Mouse (Mus musculus) 3134 (cell line): Measurements from ENCODE around the gene Rhbg.
A peak's percentile ranks its signal among the peaks of the same experiment; 100 is the strongest.
"Not testable (repeated sequence)": the region's sequence is repeated elsewhere in the genome, so short reads cannot be mapped to it uniquely, and the experiment has no call there.

ENCODE experiments used
- DNase-seq: peaks from one replicate; pipeline ENCODE4 v3.0.0-alpha.2; 2011; ENCODE audit warnings: low spot score; ENCODE audit not compliant: insufficient read length; ENCODE audit errors: extremely low read depth

Gene Rhbg

GRCm38 (mm10) chr3:88254268-88254926, at the start of gene Rhbg:
Gene Rhbg (minus strand): TSS chr3:88254709.
- no peak for DNase-seq

DNA sequence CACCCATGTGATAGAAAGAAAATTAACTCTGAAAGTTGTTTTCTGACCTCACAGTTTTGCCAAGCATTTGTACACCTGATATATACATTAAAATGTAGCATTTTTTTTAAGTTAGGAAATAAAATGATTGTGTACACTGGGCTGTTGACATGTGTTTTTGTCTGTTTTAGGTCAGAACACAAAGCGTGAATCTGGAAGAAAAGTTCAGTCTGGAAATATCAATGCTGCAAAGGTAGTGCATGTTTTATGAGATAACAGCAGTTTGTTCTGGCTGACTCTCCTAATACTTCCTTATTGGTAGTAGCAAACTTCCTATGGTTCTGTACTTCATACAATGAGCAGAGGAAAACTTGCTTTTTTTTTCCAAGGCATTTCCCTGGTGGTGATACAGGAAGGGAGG, 44.7 kb upstream of the Rhbg start:
- no peak for DNase-seq

DNA sequence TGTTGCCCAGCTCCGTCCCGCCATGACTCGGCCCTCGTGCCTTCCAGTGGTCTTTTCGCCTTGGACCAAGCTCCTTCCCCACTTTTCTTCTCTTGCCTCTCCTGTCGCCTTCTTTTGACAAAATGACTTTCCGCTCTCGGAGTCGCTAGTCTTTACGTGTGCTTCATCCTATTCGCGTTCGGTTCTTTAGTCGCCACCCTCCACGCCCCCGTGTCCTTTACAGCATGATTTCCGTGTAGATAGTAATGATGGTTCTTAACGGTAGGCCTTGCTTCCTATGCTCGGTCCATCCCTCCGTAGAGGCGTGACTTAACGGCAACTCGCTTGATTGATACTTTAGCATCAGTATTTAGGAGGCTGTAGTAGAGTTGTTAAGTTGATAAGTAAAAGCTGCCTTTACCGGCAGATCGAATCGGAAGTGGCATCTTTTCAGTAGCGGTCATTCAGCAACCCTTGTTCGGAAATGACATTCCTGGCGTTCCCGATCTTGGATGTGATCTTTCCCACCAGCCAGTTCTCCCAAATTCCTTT, 42.9 kb upstream of the Rhbg start:
- no peak for DNase-seq

GRCm38 (mm10) chr3:88296561-88297318, 42.2 kb upstream of the Rhbg start, which contains the start of the genes Tsacc and Cct3:
Gene Tsacc (minus strand): TSS chr3:88296999.
Gene Cct3 (plus strand): TSS chr3:88297116.
- peak; percentile 100 for DNase-seq

DNA sequence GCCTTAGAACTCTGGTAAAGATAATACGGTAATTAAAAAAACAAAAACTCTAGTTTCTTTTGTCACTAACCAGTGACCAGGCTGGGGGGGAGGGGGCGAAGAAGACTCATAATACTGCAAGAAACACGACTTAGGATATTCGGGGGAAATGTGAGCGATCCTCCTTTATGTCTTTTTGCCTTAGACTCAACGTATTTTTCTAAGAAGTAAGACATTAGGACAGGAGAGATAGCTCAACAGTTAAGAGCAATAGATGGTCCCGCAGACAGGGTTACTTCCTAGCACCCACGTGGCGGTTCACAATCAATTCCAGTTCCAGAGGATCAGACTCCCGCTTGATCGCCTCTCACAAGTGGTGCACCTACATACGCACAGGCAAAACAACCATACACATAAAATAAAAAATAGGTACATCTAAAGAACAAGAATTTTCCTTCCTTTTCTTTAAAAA, 41.6 kb upstream of the Rhbg start:
- DNase-seq = no peak

- DNase-seq = not testable (repeated sequence)
These were observed 40.8 kb upstream of the Rhbg start for GRCm38 (mm10) chr3:88295272-88295671.

GRCm38 (mm10) chr3:88291970-88292369, 37.5 kb upstream of the Rhbg start:
- DNase-seq = peak; percentile 34

DNA sequence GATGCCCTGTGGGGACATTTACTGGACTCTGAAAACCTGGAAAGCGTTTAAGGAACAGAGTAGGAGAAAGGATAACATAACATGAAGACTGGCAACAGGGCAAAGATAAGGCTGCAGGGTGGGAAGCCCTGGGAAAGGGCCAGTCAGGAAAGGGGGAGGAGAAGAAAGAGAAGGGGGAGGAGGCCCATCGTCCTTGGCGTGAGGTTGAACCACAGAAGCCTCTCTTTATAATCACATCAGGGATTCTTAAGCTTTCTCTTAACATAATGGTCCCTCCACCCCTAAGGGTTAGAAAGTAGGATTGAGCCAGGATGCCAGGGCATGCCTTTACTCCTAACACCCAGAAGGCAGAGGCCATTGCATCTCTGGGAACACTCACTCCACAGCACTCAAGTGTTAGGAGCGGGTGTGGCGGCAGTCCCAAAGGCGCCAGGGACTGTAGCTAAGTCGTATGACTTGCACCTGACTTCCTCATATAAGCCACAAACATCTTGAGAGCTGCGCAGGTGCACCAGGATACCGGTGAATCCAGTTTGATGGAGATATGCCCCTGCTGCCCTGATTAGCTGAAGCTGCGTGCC, 33.7 kb upstream of the Rhbg start:
- not testable (repeated sequence) for DNase-seq

GRCm38 (mm10) chr3:88287110-88287509, 32.6 kb upstream of the Rhbg start, which contains the start of gene Gm38392:
Gene Gm38392 (minus strand): TSS chr3:88287210.
- no peak for DNase-seq

DNA sequence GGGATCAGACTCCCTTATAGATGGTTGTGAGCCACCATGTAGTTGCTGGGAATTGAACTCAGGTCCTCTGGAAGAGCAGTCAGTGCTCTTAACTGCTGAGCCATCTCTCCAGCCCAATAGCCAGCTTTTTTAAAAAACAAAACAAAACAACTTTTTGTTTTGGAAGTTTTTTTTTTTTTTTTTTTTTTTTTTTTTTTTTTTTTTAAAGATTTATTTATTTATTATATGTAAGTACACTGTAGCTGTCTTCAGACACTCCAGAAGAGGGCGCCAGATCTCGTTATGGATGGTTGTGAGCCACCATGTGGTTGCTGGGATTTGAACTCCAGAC, 31.0 kb upstream of the Rhbg start:
- DNase-seq = not testable (repeated sequence)

DNA sequence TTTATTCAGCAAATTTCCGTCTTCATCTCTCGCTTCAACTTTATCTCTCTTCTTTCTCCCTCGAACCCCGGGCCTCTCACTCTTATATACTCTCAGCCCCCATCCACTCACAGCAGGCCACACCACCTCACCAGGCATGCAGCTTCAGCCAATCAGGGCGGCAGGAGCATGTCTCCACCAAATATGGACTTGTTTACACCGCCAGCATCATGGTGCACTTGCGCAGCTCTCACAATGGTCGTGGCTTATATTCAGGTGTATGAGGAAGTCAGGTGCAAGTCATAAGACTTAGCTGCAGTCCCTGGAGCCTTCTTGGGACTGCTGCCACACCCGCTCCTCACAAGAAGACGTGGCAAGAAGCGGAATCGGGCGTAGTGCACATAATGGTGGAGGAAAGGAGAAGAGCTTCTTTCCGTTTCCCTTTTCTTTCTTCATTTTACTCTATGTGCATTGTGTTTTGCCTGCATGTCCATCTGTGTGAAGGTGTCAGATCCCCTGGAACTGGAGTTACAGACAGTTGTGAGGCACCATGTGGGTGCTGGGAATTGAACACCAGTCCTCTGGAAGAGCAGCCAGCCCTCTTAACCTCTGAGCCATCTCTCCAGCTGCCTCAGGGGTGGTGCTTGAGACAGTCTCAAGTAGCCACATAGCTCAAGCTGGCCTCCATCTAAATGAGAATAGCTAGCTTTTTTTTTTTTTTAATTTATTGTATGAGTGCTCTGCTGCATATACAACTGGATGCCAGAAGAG, 30.5 kb upstream of the Rhbg start:
- not testable (repeated sequence) for DNase-seq

DNA sequence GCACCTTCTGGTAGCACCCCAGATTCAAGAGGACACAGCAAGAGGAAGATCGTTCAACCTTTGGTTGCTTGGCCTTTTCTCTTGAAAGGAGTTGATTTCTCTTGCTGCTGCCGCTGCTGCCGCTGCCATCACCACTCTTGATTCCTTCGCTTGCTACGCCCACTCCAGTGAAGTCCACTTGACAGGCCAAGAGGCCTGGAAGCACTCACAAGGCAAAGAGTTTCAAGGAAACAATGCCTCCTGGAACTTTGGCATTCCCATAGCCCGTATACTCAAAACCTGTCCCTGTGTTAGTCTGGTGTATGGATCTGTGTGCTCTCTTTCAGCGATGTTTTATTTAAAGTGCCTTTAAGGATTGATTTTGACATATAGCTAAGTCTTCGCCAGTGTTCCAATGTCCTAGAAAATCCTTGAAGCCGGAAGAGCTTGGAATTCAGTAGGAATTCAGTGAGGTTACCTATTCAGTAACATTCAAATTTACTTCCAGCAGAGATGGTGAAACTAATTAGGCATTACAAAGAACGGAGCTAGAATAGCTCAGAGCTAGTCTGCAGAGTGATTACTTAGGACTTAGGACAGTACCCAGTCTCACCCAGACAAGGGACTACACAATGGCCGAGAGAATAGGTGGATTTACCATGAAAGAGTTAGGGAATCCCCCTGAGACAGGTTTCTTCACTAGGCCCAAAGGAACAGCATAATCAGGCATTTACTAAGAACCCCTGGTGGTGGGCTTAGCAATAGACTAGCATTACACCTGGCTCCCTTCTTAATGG, 26.8 kb upstream of the Rhbg start:
- DNase-seq = not testable (repeated sequence)

GRCm38 (mm10) chr3:88280035-88280434, 25.5 kb upstream of the Rhbg start:
- DNase-seq = no peak

GRCm38 (mm10) chr3:88276529-88277143, 22.1 kb upstream of the Rhbg start:
- no peak for DNase-seq

DNA sequence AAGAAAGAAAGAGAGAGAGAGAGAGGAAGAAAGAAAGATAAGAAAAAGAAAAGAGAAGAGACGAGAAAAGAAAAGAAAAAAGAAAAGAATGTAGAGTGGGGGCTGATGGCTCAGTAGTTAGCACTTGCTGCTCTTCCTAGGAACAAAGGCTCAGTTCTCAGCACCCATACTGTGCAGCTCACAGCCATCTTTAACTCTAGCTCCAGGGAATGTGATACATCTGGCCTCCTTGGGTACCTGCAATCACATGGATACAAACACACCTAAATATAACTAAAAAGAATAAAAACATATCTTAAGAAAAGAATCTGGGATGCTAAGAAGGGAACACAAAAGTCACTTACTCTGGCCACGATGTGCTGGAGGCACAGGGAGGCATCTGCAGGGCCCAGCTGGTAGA, 21.6 kb upstream of the Rhbg start:
- no peak for DNase-seq

GRCm38 (mm10) chr3:88274002-88274401, 19.5 kb upstream of the Rhbg start:
- DNase-seq = no peak

- DNase-seq = no peak
These were observed 17.4 kb upstream of the Rhbg start for GRCm38 (mm10) chr3:88271859-88272258.

DNA sequence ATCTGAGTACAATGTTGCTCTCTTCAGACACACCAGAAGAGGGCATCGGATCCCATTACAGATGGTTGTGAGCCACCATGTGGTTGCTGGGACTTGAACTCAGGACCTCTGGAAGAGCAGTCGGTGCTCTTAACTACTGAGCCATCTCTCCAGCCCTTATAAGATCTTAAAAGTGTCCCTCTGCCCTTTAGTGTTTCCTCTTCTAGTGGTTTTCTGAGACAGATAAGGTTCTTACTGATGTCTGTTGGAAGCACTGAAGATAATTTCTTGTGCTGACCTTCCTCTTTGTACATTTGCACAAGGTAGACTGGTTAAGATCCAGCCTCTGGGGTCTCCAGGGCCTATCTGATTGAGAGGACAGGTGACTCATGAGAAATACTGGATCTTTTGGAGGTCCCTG, 16.8 kb upstream of the Rhbg start:
- DNase-seq = not testable (repeated sequence)

- no peak for DNase-seq
These were observed 14.5 kb upstream of the Rhbg start for GRCm38 (mm10) chr3:88268991-88269390.

GRCm38 (mm10) chr3:88268014-88268413, 13.5 kb upstream of the Rhbg start:
- DNase-seq = not testable (repeated sequence)
